Mouse (Mus musculus): ENCODE measurements around the gene Olfr1024.

Olfr1024 gene

GRCm38 (mm10) chr2:85904952-85905351, at the start of gene Olfr1024:
Olfr1024 (minus strand) TSS chr2:85905052.
- no peak for DNase-seq (ENCODE audit: low read depth)

- DNase-seq (ENCODE audit: low read depth), result no peak
Observed at GRCm38 (mm10) chr2:85950137-85950536, 45.3 kb upstream of the Olfr1024 start, which contains the start of gene Olfr1028. Olfr1028 (plus strand) TSS chr2:85950437.

- DNase-seq (ENCODE audit: low read depth), result no peak
Observed at GRCm38 (mm10) chr2:85921258-85921657, 16.4 kb upstream of the Olfr1024 start, which contains the start of gene Olfr1026. Olfr1026 (plus strand) TSS chr2:85921558.

- no peak for DNase-seq (ENCODE audit: low read depth)
Observed at GRCm38 (mm10) chr2:85914893-85915292, 10.0 kb upstream of the Olfr1024 start, which contains the start of gene Olfr1025-ps1. Olfr1025-ps1 (plus strand) TSS chr2:85915193.

GRCm38 (mm10) chr2:85913197-85913596, 8.3 kb upstream of the Olfr1024 start:
- DNase-seq (ENCODE audit: low read depth), result no peak

- no peak for DNase-seq (ENCODE audit: low read depth)
Observed at GRCm38 (mm10) chr2:85885340-85885739, 19.5 kb downstream of the Olfr1024 start, which contains the start of gene Olfr1023. Olfr1023 (plus strand) TSS chr2:85885640.

- DNase-seq (ENCODE audit: low read depth), result no peak
Observed at GRCm38 (mm10) chr2:85868294-85868693, 36.6 kb downstream of the Olfr1024 start, which contains the start of gene Olfr1022. Olfr1022 (plus strand) TSS chr2:85868594.

Data from naive thymus-derived CD4-positive, alpha-beta T cell, adult 2 months (primary cell).